Mouse (Mus musculus) gastrocnemius, postnatal 14 days (tissue): ENCODE results near the gene Vsnl1. TPM values are rescaled to one million over a fixed set of nuclear protein-coding genes. Genes with fewer than 3 reads are reported as not detected.

Experiments
- DNase-seq: peaks from one replicate; pipeline ENCODE4 v3.0.0; 2021; ENCODE audit warnings: mixed read lengths
- intact Hi-C: fragments of 180-260 bp; cut with DNase I; formaldehyde crosslinking; loops from one replicate; pipeline ENCODE4 v1.15.1; 2025; ENCODE audit warnings: low total_unique reads
- microRNA-seq, 2 experiments: library from miRNA; unstranded; fragments of <30 nt; microRNA quantifications; one replicate each; pipeline ENCODE4 v1.2.0; 2021
- total RNA-seq, 2 experiments: library from RNA; stranded (reverse); gene quantifications; 2 replicates each; pipeline ENCODE4 v1.2.3; 2021

Vsnl1 gene
- total RNA-seq, 2 experiments from 2014 or later = 0.11 TPM; not detected in 1

DNA sequence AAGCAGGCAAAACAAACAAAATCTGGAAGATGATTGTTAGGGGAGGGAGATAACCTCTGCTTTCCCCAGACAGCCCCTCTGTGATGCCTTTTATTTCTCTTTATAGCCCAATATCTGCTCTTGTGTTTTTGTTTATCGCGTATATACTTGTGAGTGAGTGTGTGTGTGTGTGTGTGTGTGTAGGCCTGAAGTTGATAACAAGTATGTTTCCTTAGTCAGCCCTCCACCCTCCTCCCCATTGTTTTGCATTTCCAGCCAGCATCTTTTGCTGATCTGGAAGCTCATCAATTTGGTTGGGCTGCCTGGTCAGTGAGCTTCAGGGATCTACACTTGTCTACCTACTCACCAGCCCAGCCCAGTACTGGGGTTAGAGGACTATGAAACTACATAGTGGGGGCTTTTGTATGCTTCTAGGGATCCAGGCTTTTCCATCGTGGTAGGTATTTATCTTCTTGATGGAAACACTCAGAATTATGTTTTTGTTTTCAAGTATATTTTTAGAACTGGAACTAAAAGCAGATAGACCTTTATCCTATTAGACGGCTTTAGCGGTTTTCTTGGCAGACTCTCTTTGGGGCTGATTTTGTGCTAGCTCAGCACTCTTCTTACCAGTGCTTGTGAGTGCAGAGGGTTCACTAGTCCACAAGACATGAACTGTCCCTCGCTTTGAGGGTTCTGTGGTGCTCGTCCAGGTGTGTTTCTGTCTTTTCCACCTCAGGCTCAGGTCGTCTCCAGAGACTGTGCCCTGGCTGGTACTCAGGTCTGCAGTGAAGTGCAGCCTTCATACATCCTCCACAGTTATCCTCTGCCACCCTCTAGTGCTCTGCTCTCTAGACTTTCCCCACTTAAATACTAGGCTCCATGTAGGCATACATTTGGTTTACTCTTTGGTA is 129.4 kb downstream of the Vsnl1 start:
- intact Hi-C loops = no loop called here
- DNase-seq = no peak

DNA sequence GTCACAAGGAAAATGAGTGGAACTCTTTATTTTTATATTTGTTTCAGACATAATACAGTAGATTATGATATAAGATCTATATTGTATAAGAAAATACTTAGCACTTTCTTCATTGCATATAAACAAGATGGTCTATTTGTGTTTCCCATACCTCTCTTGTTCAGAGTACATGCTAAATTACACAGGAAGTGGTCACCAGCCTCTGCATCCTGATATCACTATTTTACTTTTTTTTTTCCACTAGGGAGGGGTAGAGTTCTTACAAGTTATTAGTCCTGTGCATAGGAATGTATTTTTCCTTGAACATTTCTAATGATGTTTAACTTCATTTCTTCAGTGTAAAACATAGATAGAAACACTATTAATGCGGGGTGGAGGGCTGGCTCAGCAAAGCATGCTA is 135.6 kb downstream of the Vsnl1 start:
- intact Hi-C loops = no loop called here
- no peak for DNase-seq

DNA sequence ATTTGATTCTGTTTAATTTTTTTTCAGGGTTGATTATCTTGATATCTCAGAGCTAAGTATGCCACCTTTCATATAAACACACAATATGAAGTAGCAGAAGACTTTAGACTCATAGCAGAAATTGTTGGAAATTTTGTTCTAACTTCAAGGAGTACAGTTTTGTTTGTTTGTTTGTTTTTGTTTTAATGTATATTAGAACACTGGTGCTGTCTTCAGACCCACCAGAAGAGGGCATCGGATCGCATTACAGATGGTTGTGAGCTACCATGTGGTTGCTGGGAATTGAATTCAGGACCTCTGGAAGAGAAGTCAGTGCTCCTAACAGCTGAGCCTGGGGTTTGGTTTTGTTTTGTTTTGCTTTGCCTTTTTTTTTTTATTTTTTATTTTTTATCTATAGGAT is 150.0 kb downstream of the Vsnl1 start:
- DNase-seq = no peak
- intact Hi-C loops = no loop called here

DNA sequence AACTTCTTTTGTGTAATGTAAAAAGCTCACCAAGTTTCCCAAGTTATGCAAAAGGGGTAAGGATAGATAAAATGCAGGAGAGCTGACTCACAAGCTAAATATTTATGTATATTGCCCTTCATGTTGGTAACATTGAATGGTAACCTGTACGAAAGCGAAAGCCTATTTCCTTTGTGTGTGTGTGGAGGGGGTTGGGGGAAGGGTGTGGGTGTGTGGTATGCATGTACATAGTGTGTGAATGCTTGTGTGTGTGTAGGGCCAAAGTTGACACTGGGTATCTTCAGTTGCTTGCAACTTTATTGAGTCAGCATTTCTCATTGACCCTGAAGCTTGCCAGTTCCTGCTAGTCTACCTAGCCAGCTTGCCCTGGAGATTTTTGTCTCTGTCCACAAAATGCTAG is 154.8 kb downstream of the Vsnl1 start:
- intact Hi-C loops = no loop called here

DNA sequence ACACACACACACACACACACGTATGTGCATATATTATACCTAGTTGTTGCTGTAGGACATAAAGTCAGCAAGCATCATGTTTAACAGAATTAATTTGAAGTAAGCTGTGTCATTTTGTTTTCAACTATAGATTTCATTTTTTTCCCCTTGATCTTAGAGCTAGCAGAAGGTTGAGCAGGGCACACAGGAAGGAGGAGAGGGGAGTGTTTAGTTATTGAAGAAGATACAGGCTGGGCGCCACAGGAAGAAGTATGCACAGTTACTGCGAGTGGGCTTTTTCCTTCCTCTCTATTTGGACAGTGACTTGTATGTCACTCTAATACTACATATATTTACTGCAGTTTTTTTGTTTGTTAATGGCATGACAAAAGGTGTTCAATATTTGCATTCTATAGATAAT is 156.5 kb downstream of the Vsnl1 start:
- DNase-seq = no peak
- intact Hi-C loops = no loop called here

More for the DNA sequence above, 154.8 kb downstream of the Vsnl1 start:
- DNase-seq = no peak

DNA sequence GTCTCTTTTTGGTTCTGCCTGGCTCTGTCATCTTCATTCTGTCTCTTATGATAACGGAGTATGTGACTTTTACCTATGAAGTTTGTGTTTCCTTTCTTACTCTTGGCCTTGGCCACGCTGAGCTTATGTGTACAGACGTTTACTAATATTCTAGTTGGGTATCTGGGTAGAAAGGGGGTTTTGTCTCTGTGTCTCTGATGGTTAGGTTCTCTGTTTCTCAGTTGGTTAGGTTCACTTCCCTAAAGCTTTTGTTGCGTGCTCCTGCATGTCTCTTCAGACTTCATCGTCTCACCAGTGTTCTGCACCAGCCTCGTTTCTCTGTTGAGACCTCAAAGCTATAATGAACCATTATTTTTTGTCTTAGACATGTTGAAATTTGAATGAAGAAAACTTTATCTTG is 159.2 kb downstream of the Vsnl1 start:
- no peak for DNase-seq
- intact Hi-C loops = no loop called here

DNA sequence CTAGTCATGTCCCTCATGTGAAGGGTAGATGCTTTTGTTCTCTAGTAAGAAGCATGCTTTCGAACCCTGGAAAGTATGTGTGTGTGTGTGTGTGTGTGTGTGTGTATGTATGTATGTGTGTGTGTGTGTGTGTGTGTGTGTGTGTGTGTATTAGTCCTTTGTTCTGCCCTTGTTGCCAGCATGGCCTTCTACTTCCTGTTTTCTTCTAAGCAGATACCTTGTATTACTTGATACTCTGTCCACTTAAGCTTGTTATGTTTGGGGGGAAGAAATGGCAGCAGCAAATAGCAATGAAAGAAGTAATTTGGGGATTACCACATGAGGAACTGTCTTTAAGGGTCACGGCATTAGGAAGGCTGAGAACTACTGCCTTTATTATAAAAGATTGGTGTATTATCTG is 159.8 kb downstream of the Vsnl1 start:
- intact Hi-C loops = no loop called here

More for the DNA sequence above, 159.8 kb downstream of the Vsnl1 start:
- no peak for DNase-seq

Small RNA genes lying within 50 kb of the gene (microRNA-seq; reads per million reads assigned to microRNA genes)
- gene Mir7675 = 0 to 0.32 reads per million in 2 experiments

Other genes starting within 250 kb of the Vsnl1 start
- gene Msgn1, start 227.6 kb downstream of the Vsnl1 start, total RNA-seq = not detected
- gene Gen1, start 170.8 kb downstream of the Vsnl1 start, total RNA-seq = 1 to 10 TPM; 2.5 TPM
- 10 to 100 TPM; 30.4 to 36.0 TPM for gene Smc6, start 170.7 kb downstream of the Vsnl1 start, total RNA-seq
- not detected for gene Rad51ap2, start 19.5 kb upstream of the Vsnl1 start, total RNA-seq